Mouse (Mus musculus) hematopoietic stem cell, adult 5-6 weeks (primary cell): ENCODE measurements at regions not wholly inside any gene's neighbourhood (a gene's known extent, or its start where the extent isn't known, plus 50 kb on each side); places are given as distances from the start of the nearest gene placed in this dataset.
"Not testable (repeated sequence)": the region's sequence is repeated elsewhere in the genome, so short reads cannot be mapped to it uniquely, and the experiment has no call there.

Source experiments
- ATAC-seq, 2 experiments: fragments of 125-278 bp in 1 of 2; replicated peaks in 1 of 2; 2 replicates each; pipeline ENCODE4 v1.8.0; 2016 to 2017; ENCODE audit warnings: inconsistent platforms in 2 of 2, mild to moderate bottlenecking in 2 of 2, moderate number of reproducible peaks in 2 of 2, low read depth in 1 of 2, moderate TSS enrichment in 1 of 2; ENCODE audit not compliant: low FRiP score in 2 of 2, poor library complexity in 2 of 2, severe bottlenecking in 2 of 2, insufficient read depth in 1 of 2, low TSS enrichment in 1 of 2

- ATAC-seq: no peak
These were observed 605.8 kb upstream of the Slc35b3 start for GRCm38 (mm10) chr13:39566491-39566890.

- ATAC-seq: no peak
These were observed 577.2 kb upstream of the Slc35b3 start for GRCm38 (mm10) chr13:39537724-39538440.

GRCm38 (mm10) chr13:39526469-39526868 lies 565.8 kb upstream of the Slc35b3 start:
- ATAC-seq: no peak

GRCm38 (mm10) chr13:39523856-39524301 lies 563.2 kb upstream of the Slc35b3 start:
- ATAC-seq: no peak

- no peak for ATAC-seq
These were observed 562.7 kb upstream of the Slc35b3 start for GRCm38 (mm10) chr13:39523246-39523850.

- no peak for ATAC-seq
These were observed 560.2 kb upstream of the Slc35b3 start for GRCm38 (mm10) chr13:39520846-39521245.

- no peak for ATAC-seq
These were observed 555.4 kb upstream of the Slc35b3 start for GRCm38 (mm10) chr13:39516106-39516505.

GRCm38 (mm10) chr13:39489806-39490205 lies 529.1 kb upstream of the Slc35b3 start:
- no peak for ATAC-seq

GRCm38 (mm10) chr13:39472621-39473020 lies 511.9 kb upstream of the Slc35b3 start:
- no peak for ATAC-seq

- no peak for ATAC-seq
These were observed 481.1 kb upstream of the Slc35b3 start for GRCm38 (mm10) chr13:39441799-39442198.

GRCm38 (mm10) chr13:39440907-39441306 lies 480.2 kb upstream of the Slc35b3 start:
- ATAC-seq: peak; percentile 67 to 78; a peak in 3 of 4 replicates

- ATAC-seq: no peak
These were observed 479.7 kb upstream of the Slc35b3 start for GRCm38 (mm10) chr13:39440336-39440735.

GRCm38 (mm10) chr13:39427996-39428395 lies 467.3 kb upstream of the Slc35b3 start:
- no peak for ATAC-seq

GRCm38 (mm10) chr13:39425944-39426343 lies 465.3 kb upstream of the Slc35b3 start:
- ATAC-seq: no peak

- ATAC-seq: no peak
These were observed 457.5 kb upstream of the Slc35b3 start for GRCm38 (mm10) chr13:39418127-39418526.

- no peak for ATAC-seq
These were observed 451.0 kb upstream of the Slc35b3 start for GRCm38 (mm10) chr13:39411471-39412251.

- no peak for ATAC-seq
These were observed 431.9 kb upstream of the Slc35b3 start for GRCm38 (mm10) chr13:39392589-39392988.

GRCm38 (mm10) chr13:39392151-39392550 lies 431.5 kb upstream of the Slc35b3 start:
- ATAC-seq: not testable (repeated sequence)
